In genomic region chr1:135248434-135248850, GRCm38 (mm10) we compare ENCODE assay signal across 8 mouse cellular contexts. TPM values are rescaled to one million over a fixed set of nuclear protein-coding genes. Genes with fewer than 3 reads are reported as not detected.
DNase-seq lines count a peak whose midpoint lies in the region; ATAC-seq lines count a peak whose summit lies in the region.

No protein-coding gene starts in this region.

- 6% methylated on average over 15 of the region's 15 CpGs for WGBS in hindbrain, embryonic 12.5 days

- H3K27me3 ChIP-seq in hindbrain, embryonic 12.5 days: no peaks in the 10 kb centered on the region

- no peaks in the 10 kb centered on the region for H3K36me3 ChIP-seq in hindbrain, embryonic 12.5 days

- H3K9ac ChIP-seq in hindbrain, embryonic 12.5 days: peak overlapping the region; percentile 23

- ATAC-seq in hindbrain, embryonic 12.5 days (ENCODE audit: low FRiP score): peak; percentile 43
- no peak for ATAC-seq in activated CD4-positive, CD25-positive, alpha-beta regulatory T cell, adult 4 months

- peaks cover 5% of the 10 kb centered on the region; the same call in 1 of the 2 replicates for H3K4me1 ChIP-seq in hindbrain, embryonic 12.5 days

- no peak overlapping the region for H3K27ac ChIP-seq in hindbrain, embryonic 12.5 days

- peak overlapping the region; percentile 47 for H3K4me2 ChIP-seq in hindbrain, embryonic 12.5 days (replicated peaks)

- peak; percentile 88 for DNase-seq in brain, adult 2 months (ENCODE audit: low read depth, low spot score)
- DNase-seq in cerebellum, postnatal 25 days: peak; percentile 71 to 80
- peak; percentile 53 to 60 for DNase-seq in layer of hippocampus, adult 8-10 months (ENCODE audit: low spot score in 2 of 2)
- DNase-seq in lung, adult 18-20 months: peak; percentile 92 to 93
- peak; percentile 50 for DNase-seq in retina, postnatal 1 day
- no peak for DNase-seq in gastrocnemius, postnatal 10 days

- H3K4me3 ChIP-seq in hindbrain, embryonic 12.5 days: peak overlapping the region; percentile 29

- H3K9me3 ChIP-seq in hindbrain, embryonic 12.5 days (replicated peaks): no peaks in the 10 kb centered on the region

RNA-seq across cellular contexts. Expression of gene Elf3, which starts 9.9 kb away (rescaled TPM):
- polyA plus RNA-seq in hindbrain, embryonic 12.5 days (2016; fragmentation: Nextera tagmentation; extraction: Ambion mirVana): 1.3 and 1.6 TPM in 2 replicates
- total RNA-seq in layer of hippocampus, adult 8-10 months (2022): not detected
- polyA plus RNA-seq in activated CD4-positive, CD25-positive, alpha-beta regulatory T cell, adult 4 months (2017; shearing (Covaris generic)): not detected
- total RNA-seq in gastrocnemius, postnatal 10 days (2021): under 1 TPM; 0.23 to 0.25 TPM

RNA-seq across cellular contexts. Expression of gene Rnpep, which starts 35.4 kb away (rescaled TPM):
- polyA plus RNA-seq in hindbrain, embryonic 12.5 days (2016; fragmentation: Nextera tagmentation; extraction: Ambion mirVana): 95.6 and 101 TPM in 2 replicates
- total RNA-seq in layer of hippocampus, adult 8-10 months (2022): 10 to 100 TPM; 53.9 to 63.9 (median 59.3) TPM
- polyA plus RNA-seq in activated CD4-positive, CD25-positive, alpha-beta regulatory T cell, adult 4 months (2017; shearing (Covaris generic)): 10 to 100 TPM; 45.4 to 51.9 TPM
- 10 to 100 TPM; 11.4 to 16.8 TPM for total RNA-seq in gastrocnemius, postnatal 10 days (2021)
